Mouse (Mus musculus) left cerebral cortex, postnatal 14 days (tissue): ENCODE data around the gene Gm49673. TPM values are rescaled to one million over a fixed set of nuclear protein-coding genes. Genes with fewer than 3 reads are reported as not detected.
"Not testable (repeated sequence)": the region's sequence is repeated elsewhere in the genome, so short reads cannot be mapped to it uniquely, and the experiment has no call there.

Experiments used
- DNase-seq, 2 experiments: peaks; one replicate each; pipeline ENCODE4 v3.0.0; 2021 to 2022; ENCODE audit warnings: low spot score in 2 of 2, mixed read lengths in 1 of 2
- intact Hi-C: fragments of 180-260 bp; cut with DNase I; formaldehyde crosslinking; loops from one replicate; pipeline ENCODE4 v1.15.1; 2025
- long read RNA-seq, 2 experiments: library from polyadenylated mRNA; stranded (forward); transcript quantifications; one replicate each; pipeline ENCODE4 v2.0.0; 2021
- total RNA-seq, 2 experiments: library from RNA; stranded (reverse); gene quantifications; 2 replicates each; pipeline ENCODE4 v1.2.3; 2021

The Gm49673 gene
- total RNA-seq = under 1 TPM in 1 of 2 experiments, not detected in 1; 0.29 TPM
- long read RNA-seq, experiment 1, partial matches to known transcripts = 0 of 2 reads
- long read RNA-seq, experiment 1, other reads (novel, unspliced or antisense) = 2 of 2 reads
- long read RNA-seq, experiment 2, partial matches to known transcripts = 3 of 4 reads
- long read RNA-seq, experiment 2, other reads (novel, unspliced or antisense) = 1 of 4 reads

- DNase-seq, intact Hi-C loops: not testable (repeated sequence)
Observed at GRCm38 (mm10) chr17:8147439-8148316, at the start of gene Gm49673, which contains the start of gene Rnaset2a. Gene Gm49673, minus strand, starts transcription at chr17:8147788. Gene Rnaset2a, minus strand, starts transcription at chr17:8148097.

DNA sequence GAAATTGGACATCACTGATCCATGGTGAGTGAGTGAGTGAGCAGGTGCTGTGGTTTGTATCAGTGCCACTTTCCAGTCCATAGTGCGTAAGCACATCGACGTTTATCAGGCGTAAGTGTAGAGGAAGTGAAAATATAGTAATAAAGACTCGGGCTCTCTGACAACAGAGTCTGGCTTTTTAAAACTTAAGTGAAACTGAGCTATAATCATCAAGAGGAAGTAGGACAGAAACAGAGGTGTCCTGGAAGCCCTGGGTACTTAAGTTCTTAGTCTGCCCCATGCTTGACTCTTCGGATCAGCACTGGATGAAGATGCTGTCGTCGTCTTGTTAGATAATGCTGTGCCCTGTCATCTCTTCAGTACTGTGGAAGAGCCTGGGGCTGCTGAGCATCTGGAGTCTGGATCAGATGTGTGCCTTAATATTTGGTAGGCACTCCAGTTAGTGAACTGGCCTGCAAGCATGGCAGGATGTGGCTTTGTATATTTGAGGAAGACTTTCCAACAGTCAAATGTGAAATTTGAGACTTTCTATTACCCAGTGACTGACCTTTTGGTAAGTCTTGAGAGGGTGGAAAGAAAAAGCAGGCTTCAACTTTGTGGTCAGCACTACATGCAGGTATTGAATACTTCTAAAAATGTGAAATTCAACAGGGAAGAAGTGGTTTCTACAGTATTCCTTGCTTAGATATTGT lies 48.2 kb upstream of the Gm49673 start:
- intact Hi-C loops = no loop called here
- DNase-seq = no peak

- peak; percentile 27 to 36 for DNase-seq
- intact Hi-C loops = no loop called here
Observed at GRCm38 (mm10) chr17:8193678-8194077, 46.1 kb upstream of the Gm49673 start.

GRCm38 (mm10) chr17:8184217-8184616 lies 36.6 kb upstream of the Gm49673 start:
- DNase-seq = no peak
- intact Hi-C loops = no loop called here

DNA sequence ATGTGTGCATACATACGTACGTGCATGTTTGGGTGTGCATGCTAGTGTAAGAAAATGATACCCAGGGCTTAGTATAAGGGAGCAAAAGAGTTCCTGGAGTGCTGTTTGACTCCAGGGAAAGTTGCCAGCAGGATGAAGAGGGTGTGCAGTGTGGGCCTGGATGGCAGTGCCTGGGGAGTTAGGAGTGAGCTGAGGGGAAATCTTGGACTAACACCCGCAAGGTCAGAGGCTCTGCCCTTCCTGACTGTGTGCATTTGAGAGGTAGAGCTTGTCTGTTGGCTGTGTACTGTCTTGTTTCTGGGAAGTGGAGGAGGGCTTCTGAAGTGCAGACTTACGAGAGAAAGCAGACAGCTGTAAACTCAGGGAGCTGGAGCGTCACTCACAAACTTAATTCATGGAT lies 36.2 kb upstream of the Gm49673 start:
- intact Hi-C loops = no loop called here
- no peak for DNase-seq

- intact Hi-C loops = no loop called here
- no peak for DNase-seq
Observed at GRCm38 (mm10) chr17:8177090-8177489, 29.5 kb upstream of the Gm49673 start.

- DNase-seq = no peak
- intact Hi-C loops = no loop called here
Observed at GRCm38 (mm10) chr17:8171081-8171480, 23.5 kb upstream of the Gm49673 start.

DNA sequence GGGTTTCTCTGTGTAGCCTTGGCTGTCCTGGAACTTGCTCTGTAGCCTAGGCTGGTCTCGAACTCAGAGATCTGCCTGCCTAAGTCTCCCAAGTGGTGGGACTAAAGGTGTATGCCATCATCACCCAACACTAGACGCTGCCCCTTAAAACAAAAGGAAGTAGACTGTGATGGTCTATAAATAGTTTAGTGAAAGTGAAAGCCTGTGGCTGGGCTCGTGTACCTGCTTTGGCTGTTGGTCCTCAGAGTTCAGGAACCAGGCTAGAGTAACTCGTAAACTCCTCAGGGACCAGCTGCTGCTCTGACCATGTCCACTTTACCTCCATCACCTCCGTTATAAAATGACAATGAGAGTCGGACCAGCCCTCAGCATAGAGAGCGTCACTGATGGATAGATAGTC lies 22.7 kb upstream of the Gm49673 start:
- no peak for DNase-seq
- intact Hi-C loops = no loop called here

DNA sequence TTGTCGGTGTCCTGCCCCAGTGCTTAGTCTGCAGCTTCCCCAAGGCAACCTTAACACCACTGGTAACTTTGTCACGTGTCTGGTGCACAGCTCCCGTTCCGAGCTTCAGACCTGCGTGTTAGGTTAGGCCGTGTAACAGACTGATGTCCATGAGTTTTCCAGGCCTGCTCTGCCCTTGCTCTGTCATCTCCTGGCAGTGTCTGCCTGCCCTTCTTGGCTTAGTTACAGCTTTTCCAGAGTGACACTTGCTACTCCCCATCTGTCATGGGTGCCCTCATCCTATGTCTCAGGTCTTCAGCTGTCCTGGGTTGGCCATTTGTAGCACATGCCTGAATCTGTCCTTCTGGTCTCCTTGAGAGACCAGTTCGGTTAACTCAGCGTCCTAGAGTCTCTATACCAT lies 19.8 kb upstream of the Gm49673 start:
- DNase-seq, intact Hi-C loops: not testable (repeated sequence)

GRCm38 (mm10) chr17:8166454-8166853 lies 18.9 kb upstream of the Gm49673 start:
- intact Hi-C loops, DNase-seq: not testable (repeated sequence)

GRCm38 (mm10) chr17:8165977-8166376 lies 18.4 kb upstream of the Gm49673 start:
- intact Hi-C loops = not testable (repeated sequence)

GRCm38 (mm10) chr17:8165608-8165945 lies 18.0 kb upstream of the Gm49673 start:
- DNase-seq, intact Hi-C loops: not testable (repeated sequence)

More at GRCm38 (mm10) chr17:8165977-8166376, 18.4 kb upstream of the Gm49673 start:
- not testable (repeated sequence) for DNase-seq

DNA sequence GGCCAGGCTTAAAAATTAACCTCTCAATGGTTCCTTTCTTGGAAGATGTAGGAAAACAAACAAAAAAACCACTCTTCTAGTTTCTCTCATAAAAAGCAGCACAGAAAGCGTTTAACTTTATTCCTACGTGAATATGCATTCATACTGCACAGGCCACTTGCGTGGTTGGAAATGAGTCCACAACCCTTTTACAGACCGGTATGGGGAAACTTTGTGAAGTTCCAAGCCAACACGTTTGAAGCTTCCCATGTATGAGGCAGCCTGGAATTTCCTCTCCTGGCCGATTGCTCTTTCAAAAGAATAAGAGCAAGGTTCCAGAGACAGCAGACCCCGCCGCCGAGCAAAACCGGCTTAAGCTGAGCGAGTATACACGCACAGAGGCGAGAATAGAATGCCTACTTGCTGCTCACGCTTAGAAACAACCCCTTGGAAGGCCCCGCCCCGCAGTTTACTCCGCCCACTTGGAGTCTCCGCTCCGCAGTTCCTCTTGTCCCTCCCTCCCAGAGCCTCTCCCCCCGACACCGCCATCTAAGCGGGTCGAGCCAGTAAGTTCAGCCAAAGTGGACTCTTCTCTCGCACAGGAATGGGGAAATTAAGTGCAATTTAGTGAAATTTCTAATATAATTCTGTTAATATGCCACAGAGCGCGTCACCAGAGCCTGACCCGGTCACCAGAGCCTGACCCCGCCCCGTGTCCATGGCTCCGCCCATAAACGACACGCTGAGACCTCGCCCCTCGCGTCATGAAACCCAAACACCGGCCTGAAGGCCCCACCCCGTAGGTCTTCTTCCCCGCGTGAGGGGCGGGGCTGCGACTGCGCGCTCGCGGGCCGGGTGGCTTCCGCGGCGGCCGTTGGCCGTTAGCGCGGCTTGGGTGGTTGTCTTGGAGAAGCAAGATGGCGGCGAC lies 17.4 kb upstream of the Gm49673 start, which contains the start of gene Fgfr1op:
TSS of gene Fgfr1op (plus strand) at position 801 of the 907 bp plus-strand sequence.
- intact Hi-C loops, DNase-seq: not testable (repeated sequence)

- intact Hi-C loops = not testable (repeated sequence)
- peak; percentile 55 to 66 for DNase-seq
Observed at GRCm38 (mm10) chr17:8160969-8161368, 13.4 kb upstream of the Gm49673 start.

DNA sequence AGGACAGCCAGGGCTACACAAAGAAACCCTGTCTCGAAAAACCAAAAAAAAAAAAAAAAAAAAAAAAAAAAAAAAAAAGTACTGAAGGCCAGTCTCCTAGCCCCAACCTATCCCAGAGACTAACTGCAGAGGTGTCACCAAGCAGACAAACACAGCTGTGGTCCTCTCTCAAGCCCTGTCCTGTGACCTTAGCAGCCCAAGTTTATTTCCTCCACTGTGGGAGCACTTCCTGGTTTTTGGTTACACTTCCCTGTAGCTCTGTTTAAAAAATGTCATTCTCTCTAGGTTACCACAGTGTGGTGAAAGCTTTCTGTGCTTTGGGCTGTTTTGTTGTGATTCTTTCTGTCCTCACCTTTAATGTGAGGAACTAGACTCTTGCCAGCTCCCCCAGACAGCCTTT lies 11.0 kb upstream of the Gm49673 start:
- DNase-seq, intact Hi-C loops: not testable (repeated sequence)

- intact Hi-C loops, DNase-seq: not testable (repeated sequence)
Observed at GRCm38 (mm10) chr17:8155982-8156381, 8.4 kb upstream of the Gm49673 start.

GRCm38 (mm10) chr17:8155010-8155409 lies 7.4 kb upstream of the Gm49673 start:
- DNase-seq, intact Hi-C loops: not testable (repeated sequence)

DNA sequence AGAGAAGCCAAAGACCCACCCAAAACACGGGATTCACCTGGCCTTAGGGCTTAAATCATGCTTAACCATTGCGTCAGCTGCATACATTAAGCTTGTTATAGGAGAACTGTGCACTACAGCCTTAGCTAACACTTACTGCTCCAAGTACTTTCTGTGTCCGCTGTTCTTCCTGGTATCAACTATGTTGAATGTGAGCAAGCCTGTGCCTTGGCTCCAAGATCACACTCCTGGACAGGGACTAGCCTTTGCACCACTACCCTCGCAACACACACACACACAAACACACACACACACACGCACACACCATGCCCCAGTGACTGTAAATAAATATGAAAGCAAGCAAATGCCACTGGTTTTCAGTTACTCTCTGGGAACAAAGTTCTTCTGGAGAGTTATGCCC lies 657 bp downstream of the Gm49673 start:
- DNase-seq, intact Hi-C loops: not testable (repeated sequence)
